Mouse (Mus musculus) embryonic facial prominence, embryonic 14.5 days (tissue): Measurements from ENCODE around the gene Usp19. TPM values are rescaled to one million over a fixed set of nuclear protein-coding genes. Genes with fewer than 3 reads are reported as not detected.

ENCODE experiments used
- ATAC-seq: fragments of 200-750 bp; cut with Nextera tagmentation; 2 replicates; pipeline ENCODE4 v1.8.0; 2017; ENCODE audit warnings: low read depth, moderate number of reproducible peaks, moderate TSS enrichment
- DNase-seq: peaks from one replicate; pipeline ENCODE4 v3.0.0-alpha.2; 2015; ENCODE audit warnings: low spot score
- H3K27ac ChIP-seq: fragments of 300-500 bp; sonication (generic); replicated peaks from 2 replicates; pipeline ENCODE4 v1.5.1; 2014; ENCODE audit warnings: low read depth, mild to moderate bottlenecking, low read length, moderate library complexity
- H3K27me3 ChIP-seq: fragments of 300-500 bp; sonication (generic); replicated peaks from 2 replicates; pipeline ENCODE4 v1.6.1; 2014; ENCODE audit warnings: low read length; ENCODE audit not compliant: control insufficient read depth, insufficient read depth
- H3K36me3 ChIP-seq: fragments of 300-500 bp; sonication (generic); 2 replicates; pipeline ENCODE4 v1.6.1; 2014; ENCODE audit warnings: low read length, mixed read lengths; ENCODE audit not compliant: control insufficient read depth, insufficient read depth
- H3K4me1 ChIP-seq: fragments of 300-500 bp; sonication (generic); 2 replicates; pipeline ENCODE4 v1.6.1; 2014; ENCODE audit warnings: antibody characterized with exemption, low read length; ENCODE audit not compliant: control insufficient read depth, insufficient read depth
- H3K4me2 ChIP-seq: fragments of 300-500 bp; sonication (generic); 2 replicates; pipeline ENCODE4 v1.6.1; 2014; ENCODE audit warnings: low read depth, mild to moderate bottlenecking, low read length, moderate library complexity, mixed read lengths
- H3K4me3 ChIP-seq: fragments of 300-500 bp; sonication (generic); 2 replicates; pipeline ENCODE4 v1.5.1; 2014; ENCODE audit warnings: low read depth, mild to moderate bottlenecking, low read length
- H3K9ac ChIP-seq: fragments of 300-500 bp; sonication (generic); 2 replicates; pipeline ENCODE4 v1.6.1; 2014; ENCODE audit warnings: low read depth, mild to moderate bottlenecking, low read length, moderate library complexity, mixed read lengths
- H3K9me3 ChIP-seq: fragments of 300-500 bp; sonication (generic); 2 replicates; pipeline ENCODE4 v1.6.1; 2016; ENCODE audit warnings: low read length; ENCODE audit not compliant: control insufficient read depth
- WGBS: fragments of 180-500 bp; shearing (Covaris S2); extraction: QIAGEN DNeasy Blood & Tissue Kit; methylation state at CpG from one replicate; pipeline ENCODE4 v1.1.7; 2014; 5-methylcytosine and 5-hydroxymethylcytosine counted together
- polyA plus RNA-seq: library from polyadenylated mRNA; unstranded; fragments of >200 nt; fragmentation: Nextera tagmentation; extraction: Ambion mirVana; gene quantifications from 2 replicates; pipeline ENCODE4 v1.2.1, GENCODE M21; 2014

The Usp19 gene
- 57.6 and 57.8 TPM in 2 replicates for polyA plus RNA-seq

- Histone ChIP-seq H3K27ac (peak within 1 kb of the TSS; percentile 97), H3K36me3 (peaks cover 77% of the 10 kb centered on the region), H3K9ac (peak within 1 kb of the TSS; percentile 96), H3K4me2 (peak within 1 kb of the TSS; percentile 88), H3K9me3 (no peaks in the 10 kb centered on the region), H3K4me3 (peak within 1 kb of the TSS; percentile 79), H3K4me1 (peaks cover 9% of the 10 kb centered on the region), H3K27me3 (no peaks in the 10 kb centered on the region)
- WGBS = under 1% methylated on average over 48 of the region's 69 CpGs
- ATAC-seq (peak; percentile 96), DNase-seq (peak; percentile 99)
Measured at GRCm38 (mm10) chr9:108490559-108491285, at the start of gene Usp19. Gene Usp19 (plus strand): TSS chr9:108490602.

- Histone ChIP-seq H3K4me2 (no peak overlapping the region), H3K27ac (no peak overlapping the region), H3K4me3 (no peak overlapping the region), H3K27me3 (no peaks in the 10 kb centered on the region), H3K9ac (no peak overlapping the region), H3K36me3 (no peaks in the 10 kb centered on the region), H3K4me1 (no peaks in the 10 kb centered on the region), H3K9me3 (no peaks in the 10 kb centered on the region)
- 76% methylated on average over 11 of the region's 11 CpGs for WGBS
- peak; percentile 40 for DNase-seq
- no peak for ATAC-seq
Measured at GRCm38 (mm10) chr9:108441236-108441919, 49.0 kb upstream of the Usp19 start.

- DNase-seq = no peak
- Histone ChIP-seq H3K4me1 (peaks cover 10% of the 10 kb centered on the region), H3K27ac (no peak overlapping the region), H3K27me3 (no peaks in the 10 kb centered on the region), H3K4me3 (no peak overlapping the region), H3K36me3 (peaks cover 16% of the 10 kb centered on the region), H3K4me2 (no peak overlapping the region), H3K9ac (no peak overlapping the region), H3K9me3 (no peaks in the 10 kb centered on the region)
- no peak for ATAC-seq
- WGBS = 60% methylated on average over 9 of the region's 9 CpGs
Measured at GRCm38 (mm10) chr9:108445125-108445524, 45.3 kb upstream of the Usp19 start.

- peak overlapping the region; percentile 6; the same call in 1 of the 2 replicates for H3K4me3 ChIP-seq
- peaks cover 16% of the 10 kb centered on the region for H3K36me3 ChIP-seq
- peaks cover 36% of the 10 kb centered on the region for H3K4me1 ChIP-seq
- H3K27ac ChIP-seq = peak overlapping the region; percentile 45; the same call in 1 of the 2 replicates
- peak; percentile 77 for DNase-seq
- no peaks in the 10 kb centered on the region for H3K9me3 ChIP-seq
- H3K27me3 ChIP-seq = no peaks in the 10 kb centered on the region
- ATAC-seq = peak; percentile 17; the same call in 1 of the 2 replicates
- peak overlapping the region; percentile 78 for H3K4me2 ChIP-seq
- H3K9ac ChIP-seq = peak overlapping the region; percentile 41; the same call in 1 of the 2 replicates
- WGBS = 33% methylated on average over 4 of the region's 4 CpGs
Measured at GRCm38 (mm10) chr9:108449860-108450259, 40.5 kb upstream of the Usp19 start.

- Histone ChIP-seq H3K9ac (peak overlapping the region; percentile 41; the same call in 1 of the 2 replicates), H3K4me3 (peak overlapping the region; percentile 60; the same call in 1 of the 2 replicates), H3K27ac (peak overlapping the region; percentile 52), H3K27me3 (no peaks in the 10 kb centered on the region), H3K9me3 (no peaks in the 10 kb centered on the region), H3K36me3 (peaks cover 16% of the 10 kb centered on the region), H3K4me2 (peak overlapping the region; percentile 78), H3K4me1 (peaks cover 36% of the 10 kb centered on the region)
- DNase-seq = peak; percentile 90
- ATAC-seq = peak; percentile 58
- 59% methylated on average over 18 of the region's 21 CpGs for WGBS
Measured at GRCm38 (mm10) chr9:108450292-108451169, 39.9 kb upstream of the Usp19 start.

GRCm38 (mm10) chr9:108451170-108451493, 39.3 kb upstream of the Usp19 start:
- H3K9ac ChIP-seq = no peak overlapping the region
- no peak for DNase-seq
- H3K9me3 ChIP-seq = no peaks in the 10 kb centered on the region
- 74% methylated on average over 6 of the region's 6 CpGs for WGBS
- peaks cover 16% of the 10 kb centered on the region for H3K36me3 ChIP-seq
- 0 out of 2 replicates have a peak overlapping the region, but pooled peaks have one; percentile 52 for H3K27ac ChIP-seq
- peak overlapping the region; percentile 78 for H3K4me2 ChIP-seq
- H3K4me1 ChIP-seq = peaks cover 36% of the 10 kb centered on the region
- H3K27me3 ChIP-seq = no peaks in the 10 kb centered on the region
- no peak for ATAC-seq
- peak overlapping the region; percentile 60; the same call in 1 of the 2 replicates for H3K4me3 ChIP-seq

- H3K27ac ChIP-seq = peak overlapping the region; percentile 79
- peak overlapping the region; percentile 60 for H3K4me3 ChIP-seq
- H3K36me3 ChIP-seq = peaks cover 16% of the 10 kb centered on the region
- no peaks in the 10 kb centered on the region for H3K9me3 ChIP-seq
- H3K27me3 ChIP-seq = no peaks in the 10 kb centered on the region
- peak overlapping the region; percentile 74 for H3K9ac ChIP-seq
- DNase-seq (no peak), ATAC-seq (no peak)
- peaks cover 36% of the 10 kb centered on the region for H3K4me1 ChIP-seq
- peak overlapping the region; percentile 78 for H3K4me2 ChIP-seq
- WGBS = 50% methylated on average over 6 of the region's 6 CpGs
Measured at GRCm38 (mm10) chr9:108451519-108452160, 38.8 kb upstream of the Usp19 start.
